Mouse (Mus musculus) intestine, embryonic 15.5 days (tissue): Measurements from ENCODE around the gene Myh9. TPM values are rescaled to one million over a fixed set of nuclear protein-coding genes. Genes with fewer than 3 reads are reported as not detected.
"Not testable (repeated sequence)": the region's sequence is repeated elsewhere in the genome, so short reads cannot be mapped to it uniquely, and the experiment has no call there.

Experiments
- ATAC-seq: fragments of 200-750 bp; cut with Nextera tagmentation; 2 replicates; pipeline ENCODE4 v1.8.0; 2017; ENCODE audit warnings: moderate TSS enrichment, moderate library complexity
- H3K27ac ChIP-seq: fragments of 300-500 bp; sonication (generic); 2 replicates; pipeline ENCODE4 v1.5.1; 2015; ENCODE audit warnings: mild to moderate bottlenecking, inconsistent platforms
- H3K27me3 ChIP-seq: fragments of 300-500 bp; sonication (generic); replicated peaks from 2 replicates; pipeline ENCODE4 v1.6.1; 2015; ENCODE audit warnings: inconsistent platforms
- H3K36me3 ChIP-seq: fragments of 300-500 bp; sonication (generic); 2 replicates; pipeline ENCODE4 v1.6.1; 2015; ENCODE audit warnings: inconsistent platforms
- H3K4me1 ChIP-seq: fragments of 300-500 bp; sonication (generic); replicated peaks from 2 replicates; pipeline ENCODE4 v1.6.1; 2015; ENCODE audit warnings: inconsistent platforms
- H3K4me2 ChIP-seq: fragments of 300-500 bp; sonication (generic); replicated peaks from 2 replicates; pipeline ENCODE4 v1.6.1; 2015; ENCODE audit warnings: mild to moderate bottlenecking, inconsistent platforms
- H3K4me3 ChIP-seq: fragments of 300-500 bp; sonication (generic); replicated peaks from 2 replicates; pipeline ENCODE4 v1.5.1; 2015; ENCODE audit warnings: inconsistent platforms
- H3K9ac ChIP-seq: fragments of 300-500 bp; sonication (generic); 2 replicates; pipeline ENCODE4 v1.6.1; 2015; ENCODE audit warnings: inconsistent platforms
- H3K9me3 ChIP-seq: fragments of 300-500 bp; sonication (generic); 2 replicates; pipeline ENCODE4 v1.6.1; 2016; ENCODE audit warnings: inconsistent platforms
- WGBS: fragments of 180-500 bp; shearing (Covaris S2); methylation state at CpG from one replicate; pipeline ENCODE4 v1.1.7; 2015; 5-methylcytosine and 5-hydroxymethylcytosine counted together
- polyA plus RNA-seq: library from polyadenylated mRNA; unstranded; fragments of >200 nt; fragmentation: Nextera tagmentation; extraction: Ambion mirVana; gene quantifications from 2 replicates; pipeline ENCODE4 v1.2.1, GENCODE M21; 2015

The Myh9 gene
- polyA plus RNA-seq, 1 experiment from 2014 or later = 52.9 TPM

GRCm38 (mm10) chr15:77848415-77849038 lies 6.6 kb upstream of the Myh9 start:
- Histone ChIP-seq H3K9ac (no peak overlapping the region), H3K27ac (peak overlapping the region; percentile 77), H3K36me3 (no peaks in the 10 kb centered on the region), H3K4me2 (no peak overlapping the region), H3K9me3 (no peaks in the 10 kb centered on the region), H3K27me3 (no peaks in the 10 kb centered on the region), H3K4me1 (peaks cover 9% of the 10 kb centered on the region), H3K4me3 (no peak overlapping the region)
- ATAC-seq = no peak
- 77% methylated on average over 16 of the region's 16 CpGs for WGBS

GRCm38 (mm10) chr15:77847826-77848225 lies 5.9 kb upstream of the Myh9 start:
- H3K9me3 ChIP-seq = no peaks in the 10 kb centered on the region
- WGBS = 63% methylated on average over 3 of the region's 3 CpGs
- peaks cover 14% of the 10 kb centered on the region for H3K4me1 ChIP-seq

GRCm38 (mm10) chr15:77847108-77847507 lies 5.1 kb upstream of the Myh9 start:
- Histone ChIP-seq H3K36me3 (no peaks in the 10 kb centered on the region), H3K4me3 (no peak overlapping the region), H3K4me2 (no peak overlapping the region), H3K4me1 (peaks cover 14% of the 10 kb centered on the region), H3K27me3 (no peaks in the 10 kb centered on the region), H3K9me3 (no peaks in the 10 kb centered on the region), H3K9ac (no peak overlapping the region), H3K27ac (no peak overlapping the region)
- no peak for ATAC-seq
- WGBS = 67% methylated on average over 3 of the region's 3 CpGs

More at GRCm38 (mm10) chr15:77847826-77848225, 5.9 kb upstream of the Myh9 start:
- ATAC-seq = no peak
- Histone ChIP-seq H3K27ac (no peak overlapping the region), H3K36me3 (no peaks in the 10 kb centered on the region), H3K9ac (no peak overlapping the region), H3K27me3 (no peaks in the 10 kb centered on the region), H3K4me2 (no peak overlapping the region), H3K4me3 (no peak overlapping the region)

GRCm38 (mm10) chr15:77845931-77846595 lies 4.1 kb upstream of the Myh9 start:
- not testable (repeated sequence) for H3K9me3 ChIP-seq, H3K36me3 ChIP-seq, H3K4me3 ChIP-seq, H3K27me3 ChIP-seq, ATAC-seq, H3K27ac ChIP-seq, H3K4me2 ChIP-seq, H3K9ac ChIP-seq
- H3K4me1 ChIP-seq = peaks cover 14% of the 10 kb centered on the region
- WGBS = 84% methylated on average over 11 of the region's 11 CpGs

- no peak for ATAC-seq
- H3K27me3 ChIP-seq = no peaks in the 10 kb centered on the region
- 87% methylated on average over 16 of the region's 16 CpGs for WGBS
- no peak overlapping the region for H3K9ac ChIP-seq
- H3K4me1 ChIP-seq = peaks cover 17% of the 10 kb centered on the region
- H3K9me3 ChIP-seq = no peaks in the 10 kb centered on the region
- no peak overlapping the region for H3K27ac ChIP-seq
- H3K36me3 ChIP-seq = no peaks in the 10 kb centered on the region
- H3K4me3 ChIP-seq = no peak overlapping the region
- H3K4me2 ChIP-seq = no peak overlapping the region
These were observed 3.1 kb upstream of the Myh9 start for GRCm38 (mm10) chr15:77844955-77845635.

- H3K27ac ChIP-seq = no peak overlapping the region
- no peaks in the 10 kb centered on the region for H3K36me3 ChIP-seq
- H3K4me3 ChIP-seq = no peak overlapping the region
- no peak overlapping the region for H3K9ac ChIP-seq
- H3K27me3 ChIP-seq = no peaks in the 10 kb centered on the region
- peaks cover 20% of the 10 kb centered on the region for H3K4me1 ChIP-seq
- 51% methylated on average over 6 of the region's 6 CpGs for WGBS
- H3K9me3 ChIP-seq = no peaks in the 10 kb centered on the region
- no peak overlapping the region for H3K4me2 ChIP-seq
- ATAC-seq = no peak
These were observed 2.1 kb upstream of the Myh9 start for GRCm38 (mm10) chr15:77844048-77844447.

GRCm38 (mm10) chr15:77843494-77844041 lies 1.6 kb upstream of the Myh9 start:
- not testable (repeated sequence) for H3K4me2 ChIP-seq, H3K36me3 ChIP-seq, H3K27me3 ChIP-seq, H3K4me3 ChIP-seq, H3K9ac ChIP-seq, ATAC-seq, H3K9me3 ChIP-seq
- 57% methylated on average over 13 of the region's 13 CpGs for WGBS
- peak overlapping the region; percentile 18; the same call in 1 of the 2 replicates for H3K27ac ChIP-seq
- peaks cover 20% of the 10 kb centered on the region for H3K4me1 ChIP-seq

GRCm38 (mm10) chr15:77843046-77843445 lies 1.1 kb upstream of the Myh9 start:
- Histone ChIP-seq H3K27ac (peak overlapping the region; percentile 18; the same call in 1 of the 2 replicates), H3K4me1 (peaks cover 25% of the 10 kb centered on the region), H3K36me3 (no peaks in the 10 kb centered on the region), H3K27me3 (no peaks in the 10 kb centered on the region), H3K4me2 (peak overlapping the region; percentile 58), H3K9me3 (no peaks in the 10 kb centered on the region), H3K9ac (no peak overlapping the region), H3K4me3 (no peak overlapping the region)
- no peak for ATAC-seq
- WGBS = 11% methylated on average over 2 of the region's 2 CpGs

- under 1% methylated on average over 80 of the region's 80 CpGs for WGBS
- no peaks in the 10 kb centered on the region for H3K9me3 ChIP-seq
- peak overlapping the region; percentile 73 for H3K4me2 ChIP-seq
- H3K9ac ChIP-seq = peak overlapping the region; percentile 96
- no peaks in the 10 kb centered on the region for H3K36me3 ChIP-seq
- peak overlapping the region; percentile 98 for H3K4me3 ChIP-seq
- no peaks in the 10 kb centered on the region for H3K27me3 ChIP-seq
- peaks cover 38% of the 10 kb centered on the region for H3K4me1 ChIP-seq
- H3K27ac ChIP-seq = peak overlapping the region; percentile 97
- ATAC-seq = peak; percentile 31
These were observed 471 bp downstream of the Myh9 start for GRCm38 (mm10) chr15:77841361-77842046.

GRCm38 (mm10) chr15:77840450-77841360 lies 1.3 kb downstream of the Myh9 start:
- 3% methylated on average over 36 of the region's 36 CpGs for WGBS
- Histone ChIP-seq H3K9me3 (no peaks in the 10 kb centered on the region), H3K4me1 (peaks cover 45% of the 10 kb centered on the region), H3K4me3 (peak overlapping the region; percentile 98), H3K36me3 (no peaks in the 10 kb centered on the region), H3K9ac (peak overlapping the region; percentile 96), H3K27me3 (no peaks in the 10 kb centered on the region), H3K27ac (peak overlapping the region; percentile 97), H3K4me2 (peak overlapping the region; percentile 73)
- no peak for ATAC-seq

GRCm38 (mm10) chr15:77839529-77840286 lies 2.3 kb downstream of the Myh9 start:
- H3K9ac ChIP-seq = peak overlapping the region; percentile 96
- ATAC-seq = peak; percentile 2; the same call in 1 of the 2 replicates
- WGBS = 8% methylated on average over 10 of the region's 10 CpGs
- H3K36me3 ChIP-seq = no peaks in the 10 kb centered on the region
- peaks cover 53% of the 10 kb centered on the region for H3K4me1 ChIP-seq
- peak overlapping the region; percentile 98 for H3K4me3 ChIP-seq
- peak overlapping the region; percentile 97 for H3K27ac ChIP-seq
- peak overlapping the region; percentile 73 for H3K4me2 ChIP-seq
- no peaks in the 10 kb centered on the region for H3K9me3 ChIP-seq
- H3K27me3 ChIP-seq = no peaks in the 10 kb centered on the region
